Mouse (Mus musculus) embryonic fibroblast, embryonic 13.5 days (primary cell): Measurements from ENCODE around the gene Sqor.

Experiments used
- CTCF ChIP-seq: IDR thresholded peaks from 2 replicates; pipeline ENCODE4 v1.5.1; 2011; ENCODE audit warnings: mild to moderate bottlenecking, control low read depth, low read length, moderate library complexity, borderline replicate concordance; ENCODE audit not compliant: insufficient read depth
- POLR2A ChIP-seq: IDR thresholded peaks from 2 replicates; pipeline ENCODE4 v1.6.1; 2011; ENCODE audit warnings: low read depth, mild to moderate bottlenecking, control low read depth, low read length, moderate library complexity

DNA sequence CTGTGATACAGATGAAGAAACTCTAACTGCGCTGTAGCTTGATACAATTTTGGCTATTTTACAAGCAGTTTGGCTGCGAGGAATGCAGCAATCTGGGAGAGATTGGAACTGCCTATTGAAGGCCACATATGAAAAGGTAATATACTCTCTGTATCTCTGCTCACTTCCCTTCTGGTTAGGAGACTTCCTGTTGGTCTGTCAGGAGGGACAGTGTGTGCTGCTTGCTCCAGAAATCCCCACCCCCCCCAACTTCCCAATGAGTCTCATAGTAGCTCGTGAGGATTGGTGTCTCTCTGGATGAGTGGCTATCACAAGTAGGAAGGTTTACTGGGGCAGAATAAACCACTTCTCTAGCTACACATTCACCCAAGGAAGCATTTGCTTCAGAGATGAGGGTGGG lies 2.0 kb upstream of the Sqor start:
- TF ChIP-seq CTCF (no peak), POLR2A (no peak)
